Mouse (Mus musculus) MEL (cell line): ENCODE results near the gene Slco2b1. TPM values are rescaled to one million over a fixed set of nuclear protein-coding genes. Genes with fewer than 3 reads are reported as not detected.
A peak's percentile ranks its signal among the peaks of the same experiment; 100 is the strongest.

Experiments
- DNase-seq: peaks from one replicate; pipeline ENCODE4 v3.0.0; 2011; ENCODE audit warnings: low read depth, low spot score
- H3K27ac ChIP-seq: 2 replicates; pipeline ENCODE4 v1.5.1; 2012; ENCODE audit warnings: low read depth, mild to moderate bottlenecking, control low read depth, low read length, moderate library complexity; ENCODE audit not compliant: control insufficient read depth
- H3K27me3 ChIP-seq, 2 experiments: fragments of 150-350 bp in 1 of 2; sonication (generic) in 1 of 2; 2 replicates each; pipeline ENCODE4 v1.6.1; 2012; ENCODE audit warnings: low read length in 2 of 2, mild to moderate bottlenecking in 2 of 2, improper control_type of control experiment in 1 of 2, moderate library complexity in 1 of 2; ENCODE audit not compliant: insufficient read depth in 2 of 2, control insufficient read depth in 1 of 2
- H3K36me3 ChIP-seq, 2 experiments: 2 replicates each; pipeline ENCODE4 v1.6.1; 2012 to 2014; ENCODE audit warnings: low read length in 2 of 2, improper control_type of control experiment in 1 of 2, inconsistent platforms in 1 of 2, mild to moderate bottlenecking in 1 of 2; ENCODE audit not compliant: insufficient read depth in 2 of 2, control insufficient read depth in 1 of 2
- H3K4me1 ChIP-seq, 2 experiments: fragments of 150-350 bp in 1 of 2; sonication (generic) in 1 of 2; 2 replicates each; pipeline ENCODE4 v1.6.1; 2012; ENCODE audit warnings: low read length in 2 of 2, improper control_type of control experiment in 1 of 2, mild to moderate bottlenecking in 1 of 2; ENCODE audit not compliant: insufficient read depth in 2 of 2, control insufficient read depth in 1 of 2
- H3K4me3 ChIP-seq, 2 experiments: fragments of 150-350 bp in 1 of 2; sonication (generic) in 1 of 2; 2 replicates each; pipeline ENCODE4 v1.5.1; 2012; ENCODE audit warnings: low read depth in 2 of 2, low read length in 2 of 2, mild to moderate bottlenecking in 2 of 2, moderate library complexity in 2 of 2, control low read depth in 1 of 2, improper control_type of control experiment in 1 of 2; ENCODE audit not compliant: control insufficient read depth in 1 of 2, insufficient read depth in 1 of 2
- H3K79me2 ChIP-seq: 2 replicates; pipeline ENCODE4 v1.6.1; 2012; ENCODE audit warnings: mild to moderate bottlenecking, low read length, moderate library complexity; ENCODE audit not compliant: control insufficient read depth, poor library complexity, insufficient read depth
- H3K9ac ChIP-seq: 2 replicates; pipeline ENCODE4 v1.6.1; 2012; ENCODE audit warnings: low read depth, mild to moderate bottlenecking, control low read depth, low read length, moderate library complexity; ENCODE audit not compliant: control insufficient read depth, poor library complexity, severe bottlenecking
- H3K9me3 ChIP-seq: fragments of 150-350 bp; sonication (generic); replicated peaks from 2 replicates; pipeline ENCODE4 v1.6.1; 2012; ENCODE audit warnings: mild to moderate bottlenecking, low read length, improper control_type of control experiment, moderate library complexity; ENCODE audit not compliant: insufficient read depth
- CHD2 ChIP-seq: IDR thresholded peaks from 2 replicates; pipeline ENCODE4 v1.6.1; 2011; ENCODE audit warnings: low read length, improper control_type of control experiment
- E2F4 ChIP-seq: IDR thresholded peaks from 2 replicates; pipeline ENCODE4 v1.6.1; 2011; ENCODE audit warnings: low read depth, low read length, improper control_type of control experiment, borderline replicate concordance
- ETS1 ChIP-seq: IDR thresholded peaks from 2 replicates; pipeline ENCODE4 v1.6.1; 2012; ENCODE audit warnings: low read depth, mild to moderate bottlenecking, inconsistent platforms, low read length, improper control_type of control experiment, moderate library complexity
- GATA1 ChIP-seq: IDR thresholded peaks from 2 replicates; pipeline ENCODE4 v1.6.1; 2011; ENCODE audit warnings: low read depth, low read length, improper control_type of control experiment
- HCFC1 ChIP-seq: IDR thresholded peaks from 2 replicates; pipeline ENCODE4 v1.6.1; 2012; ENCODE audit warnings: low read depth, mild to moderate bottlenecking, inconsistent platforms, low read length, improper control_type of control experiment, moderate library complexity
- KAT2A ChIP-seq: conservative IDR thresholded peaks from 2 replicates; pipeline ENCODE4 v1.6.1; 2012; ENCODE audit warnings: low read depth, low read length, improper control_type of control experiment, inconsistent platforms
- MAZ ChIP-seq: IDR thresholded peaks from 2 replicates; pipeline ENCODE4 v1.6.1; 2012; ENCODE audit warnings: low read depth, mild to moderate bottlenecking, inconsistent platforms, low read length, improper control_type of control experiment
- MYC ChIP-seq: IDR thresholded peaks from 2 replicates; pipeline ENCODE4 v1.6.1; 2011; ENCODE audit warnings: low read depth, mild to moderate bottlenecking, low read length, improper control_type of control experiment, moderate library complexity
- NRF1 ChIP-seq: IDR thresholded peaks from 2 replicates; pipeline ENCODE4 v1.6.1; 2014; ENCODE audit warnings: low read depth, mild to moderate bottlenecking, inconsistent platforms, low read length, improper control_type of control experiment, moderate library complexity; ENCODE audit not compliant: poor library complexity, insufficient read depth, severe bottlenecking
- POLR2A ChIP-seq, 2 experiments: IDR thresholded peaks; 2 replicates each; pipeline ENCODE4 v1.6.1; 2011 to 2012; ENCODE audit warnings: low read length in 2 of 2, mild to moderate bottlenecking in 2 of 2, control low read depth in 1 of 2, improper control_type of control experiment in 1 of 2, low read depth in 1 of 2, moderate library complexity in 1 of 2; ENCODE audit not compliant: control insufficient read depth in 1 of 2, insufficient read depth in 1 of 2, poor library complexity in 1 of 2
- POLR2AphosphoS5 ChIP-seq: IDR thresholded peaks from 2 replicates; pipeline ENCODE4 v1.6.1; 2012; ENCODE audit warnings: low read depth, borderline replicate concordance, mild to moderate bottlenecking, inconsistent platforms, low read length, moderate library complexity, mixed read lengths
- RAD21 ChIP-seq: IDR thresholded peaks from 2 replicates; pipeline ENCODE4 v1.6.1; 2011; ENCODE audit warnings: mild to moderate bottlenecking, low read depth, low read length, improper control_type of control experiment
- SMC3 ChIP-seq: IDR thresholded peaks from 2 replicates; pipeline ENCODE4 v1.6.1; 2011; ENCODE audit warnings: low read depth, low read length, improper control_type of control experiment
- TCF12 ChIP-seq: IDR thresholded peaks from 2 replicates; pipeline ENCODE4 v1.6.1; 2014; ENCODE audit warnings: low read depth, mild to moderate bottlenecking, inconsistent platforms, low read length, improper control_type of control experiment, moderate library complexity
- UBTF ChIP-seq: IDR thresholded peaks from 2 replicates; pipeline ENCODE4 v1.6.1; 2012; ENCODE audit warnings: low read depth, mild to moderate bottlenecking, inconsistent platforms, low read length, improper control_type of control experiment, moderate library complexity, borderline replicate concordance; ENCODE audit not compliant: insufficient read depth
- polyA plus RNA-seq, 2 experiments: library from polyadenylated mRNA; stranded (reverse) in 1 of 2; unstranded in 1 of 2; fragments of >175 nt in 1 of 2; fragments of >200 nt in 1 of 2; gene quantifications; 2 replicates each; pipeline versions ENCODE4 v1.2.1 to v1.2.4; 2012; ENCODE audit warnings: low replicate concordance in 2 of 2, low read depth in 1 of 2; ENCODE audit not compliant: insufficient read length in 2 of 2, insufficient read depth in 1 of 2, missing spikeins in 1 of 2
- total RNA-seq: library from RNA; depleted of rRNA; stranded (reverse); fragments of 300-350 nt; gene quantifications from 2 replicates; pipeline ENCODE4 v1.2.3, GENCODE M21; 2012

Gene Slco2b1
- total and polyA plus RNA-seq, 3 experiments: 0.06 TPM; not detected in 2

DNA sequence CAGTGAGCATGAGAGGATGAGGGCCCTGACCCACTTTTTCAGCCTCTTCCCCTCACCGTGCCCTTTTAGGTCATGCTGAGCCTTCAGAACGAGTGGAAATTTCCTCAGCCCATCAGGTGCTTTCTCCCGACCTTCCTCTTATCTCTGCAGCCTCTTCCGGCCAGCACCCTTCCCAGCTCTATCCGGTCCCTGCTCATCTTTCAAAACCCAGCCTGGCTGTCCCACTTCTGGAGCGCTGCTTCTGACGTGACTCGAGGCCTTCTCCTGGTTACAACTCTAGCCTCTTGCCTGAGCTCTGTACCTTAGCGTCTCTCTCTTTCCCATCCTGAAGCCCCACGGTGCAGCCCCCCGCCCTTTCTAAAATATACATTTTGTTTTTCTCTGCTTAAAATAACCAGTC, 56.9 kb downstream of the Slco2b1 start:
- Histone ChIP-seq H3K79me2 (no peaks in the 10 kb centered on the region), H3K9ac (no peak overlapping the region), H3K27me3 (peaks cover 2 to 5% of the 10 kb centered on the region in 2 experiments), H3K36me3 (no peaks in the 10 kb centered on the region), H3K27ac (no peak overlapping the region), H3K4me3 (no peak overlapping the region), H3K9me3 (no peaks in the 10 kb centered on the region), H3K4me1 (peaks cover 0 to 2% of the 10 kb centered on the region in 2 experiments; a peak in 1 of 4 replicates)
- no peak for DNase-seq
- no peak for TF ChIP-seq RAD21
- TF ChIP-seq SMC3: no peak
- TF ChIP-seq TCF12: no peak
- TF ChIP-seq UBTF: no peak
- TF ChIP-seq POLR2AphosphoS5: no peak

DNA sequence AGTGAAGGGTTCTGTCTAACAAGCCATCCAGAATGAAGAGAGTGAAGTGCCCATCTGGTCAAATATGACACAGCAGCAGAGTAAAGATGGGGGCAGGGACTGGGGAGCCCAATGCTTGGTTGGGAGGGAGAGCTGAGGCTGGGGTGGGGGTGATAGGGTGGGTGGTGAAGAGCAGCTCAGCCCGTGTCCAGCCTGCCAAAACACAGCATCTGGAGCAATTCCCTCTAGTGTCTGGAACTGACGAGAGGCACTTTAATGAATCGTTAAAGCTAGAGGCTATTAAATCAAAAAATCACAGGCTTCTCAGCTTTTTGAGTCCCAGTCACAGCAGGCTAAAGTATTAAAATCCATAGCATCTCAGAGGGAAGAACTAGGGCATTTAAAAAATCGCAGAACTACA, 61.6 kb downstream of the Slco2b1 start:
- no peak overlapping the region for H3K27ac ChIP-seq
- no peaks in the 10 kb centered on the region for H3K9me3 ChIP-seq
- DNase-seq: no peak
- peaks cover 2 to 5% of the 10 kb centered on the region in 2 experiments for H3K27me3 ChIP-seq
- TF ChIP-seq KAT2A: no peak
- no peaks in the 10 kb centered on the region for H3K36me3 ChIP-seq
- no peak overlapping the region for H3K9ac ChIP-seq
- H3K4me1 ChIP-seq: no peaks in the 10 kb centered on the region
- H3K4me3 ChIP-seq: no peak overlapping the region
- no peaks in the 10 kb centered on the region for H3K79me2 ChIP-seq

DNA sequence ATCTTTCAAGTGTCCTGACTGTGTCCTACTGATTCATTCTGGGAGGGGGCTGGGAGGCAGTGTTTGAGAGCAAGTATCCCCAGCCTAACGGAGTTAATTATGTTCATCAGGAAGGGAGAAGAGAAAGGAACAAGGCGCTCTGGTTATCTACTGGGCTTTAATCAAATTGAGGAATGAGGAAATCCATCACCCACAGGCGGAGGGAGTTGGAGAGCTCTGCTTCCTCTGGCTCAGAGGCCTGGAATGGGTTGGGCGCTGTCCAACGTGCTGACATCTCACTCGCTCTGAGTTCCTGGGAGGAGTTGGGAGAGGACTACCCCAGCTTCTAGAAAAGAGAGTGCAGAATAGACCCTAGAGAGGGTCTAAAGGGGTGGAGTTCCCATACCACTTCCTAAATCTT, 62.5 kb downstream of the Slco2b1 start:
- Histone ChIP-seq H3K9me3 (no peaks in the 10 kb centered on the region), H3K4me3 (no peak overlapping the region), H3K9ac (no peak overlapping the region), H3K27ac (no peak overlapping the region), H3K79me2 (no peaks in the 10 kb centered on the region), H3K36me3 (no peaks in the 10 kb centered on the region), H3K27me3 (peaks cover 2 to 5% of the 10 kb centered on the region in 2 experiments), H3K4me1 (no peaks in the 10 kb centered on the region)
- DNase-seq: peak; percentile 48
- TF ChIP-seq HCFC1: no peak
- no peak for TF ChIP-seq CHD2
- no peak for TF ChIP-seq E2F4
- TF ChIP-seq ETS1: no peak
- no peak for TF ChIP-seq POLR2A (IDR thresholded peaks at IDR 0.05; ENCODE audit: control insufficient read depth in 1 of 2, insufficient read depth in 1 of 2, low read depth in 1 of 2, low read length in 2 of 2, poor library complexity in 1 of 2)
- no peak for TF ChIP-seq MYC
- TF ChIP-seq MAZ: no peak
- TF ChIP-seq GATA1: no peak
- TF ChIP-seq UBTF: no peak
- no peak for TF ChIP-seq NRF1
